Mouse (Mus musculus) liver, embryonic 14.5 days (tissue): ENCODE data around the gene Lyrm4. TPM values are rescaled to one million over a fixed set of nuclear protein-coding genes. Genes with fewer than 3 reads are reported as not detected.

Experiments used
- ATAC-seq: fragments of 200-750 bp; cut with Nextera tagmentation; 2 replicates; pipeline ENCODE4 v1.8.0; 2017; ENCODE audit warnings: moderate number of reproducible peaks, mild to moderate bottlenecking, moderate library complexity; ENCODE audit not compliant: insufficient read depth
- DNase-seq, 3 experiments: peaks; one replicate each; pipeline ENCODE4 v3.0.0-alpha.2; 2012 to 2013; ENCODE audit warnings: low read depth in 3 of 3, low spot score in 3 of 3
- H3K27ac ChIP-seq: fragments of 300-500 bp; sonication (generic); 2 replicates; pipeline ENCODE4 v1.5.1; 2014; ENCODE audit warnings: moderate library complexity, mild to moderate bottlenecking, control low read depth, inconsistent platforms
- H3K27me3 ChIP-seq: fragments of 300-500 bp; sonication (generic); 2 replicates; pipeline ENCODE4 v1.6.1; 2014; ENCODE audit warnings: mild to moderate bottlenecking, low read length, moderate library complexity; ENCODE audit not compliant: control insufficient read depth, insufficient read depth
- H3K36me3 ChIP-seq: fragments of 300-500 bp; sonication (generic); replicated peaks from 2 replicates; pipeline ENCODE4 v1.6.1; 2014; ENCODE audit warnings: low read depth; ENCODE audit not compliant: control insufficient read depth, insufficient read depth
- H3K4me1 ChIP-seq, 2 experiments: fragments of 200-500 bp in 1 of 2; fragments of 300-500 bp in 1 of 2; sonication (generic) in 1 of 2; replicated peaks; 2 replicates each; pipeline ENCODE4 v1.6.1; 2012 to 2014; ENCODE audit warnings: antibody characterized with exemption in 1 of 2, inconsistent platforms in 1 of 2, low read length in 1 of 2; ENCODE audit not compliant: control insufficient read depth in 2 of 2, insufficient read depth in 2 of 2
- H3K4me2 ChIP-seq: fragments of 300-500 bp; sonication (generic); 2 replicates; pipeline ENCODE4 v1.6.1; 2014; ENCODE audit warnings: low read depth, mild to moderate bottlenecking, control low read depth, moderate library complexity
- H3K4me3 ChIP-seq, 2 experiments: fragments of 200-500 bp in 1 of 2; fragments of 300-500 bp in 1 of 2; sonication (generic) in 1 of 2; 2 replicates each; pipeline ENCODE4 v1.5.1; 2012 to 2014; ENCODE audit warnings: low read depth in 2 of 2, low read length in 2 of 2, mild to moderate bottlenecking in 2 of 2, control low read depth in 1 of 2, inconsistent platforms in 1 of 2, moderate library complexity in 1 of 2; ENCODE audit not compliant: insufficient read depth in 1 of 2
- H3K9ac ChIP-seq: fragments of 300-500 bp; sonication (generic); replicated peaks from 2 replicates; pipeline ENCODE4 v1.6.1; 2014; ENCODE audit warnings: mild to moderate bottlenecking, control low read depth, moderate library complexity
- H3K9me3 ChIP-seq: fragments of 300-500 bp; sonication (generic); 2 replicates; pipeline ENCODE4 v1.6.1; 2016; ENCODE audit warnings: low read length, mixed read lengths; ENCODE audit not compliant: control insufficient read depth
- CTCF ChIP-seq: IDR thresholded peaks from 2 replicates; pipeline ENCODE4 v1.5.1; 2016; ENCODE audit warnings: antibody characterized with exemption, low read depth, control low read depth
- EP300 ChIP-seq: IDR thresholded peaks from 2 replicates; pipeline ENCODE4 v1.6.1; 2016; ENCODE audit warnings: antibody characterized with exemption, low read depth
- WGBS: fragments of 180-500 bp; shearing (Covaris S2); extraction: QIAGEN DNeasy Blood & Tissue Kit; methylation state at CpG from one replicate; pipeline ENCODE4 v1.1.7; 2014; ENCODE audit not compliant: insufficient replicate concordance; 5-methylcytosine and 5-hydroxymethylcytosine counted together
- polyA plus RNA-seq, 2 experiments: library from polyadenylated mRNA; depleted of rRNA in 1 of 2; stranded (reverse) in 1 of 2; unstranded in 1 of 2; fragments of >200 nt; fragmentation: Nextera tagmentation in 1 of 2; extraction: Ambion mirVana in 1 of 2; gene quantifications; 2 replicates each; pipeline versions ENCODE4 v1.2.1 to v1.2.3; 2012 to 2014

Lyrm4 gene
- polyA plus RNA-seq, 2 experiments = 6.8 to 28.8 TPM

DNA sequence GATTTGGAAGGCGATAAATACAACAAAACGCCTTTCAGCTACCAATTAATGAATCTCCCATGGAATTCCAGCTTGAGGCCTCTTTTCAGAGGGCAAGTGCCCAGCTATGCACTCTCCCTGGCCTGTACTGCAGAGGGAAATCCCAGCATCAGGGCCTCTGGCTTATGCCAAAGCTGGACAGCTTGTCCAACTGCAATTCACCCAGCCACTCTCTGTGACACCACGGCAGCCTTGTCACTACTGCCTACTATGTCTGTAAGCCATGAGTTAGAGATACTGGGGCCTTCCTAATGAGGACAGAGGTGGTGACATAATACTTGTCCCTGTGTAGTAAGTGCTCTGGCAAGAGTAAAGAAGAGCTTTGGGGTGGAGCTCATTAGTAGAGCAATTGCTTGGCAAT is 128.0 kb downstream of the Lyrm4 start:
- Histone ChIP-seq H3K4me1 (0 out of 4 replicates have a peak, but pooled peaks cover 0 to 4% of the 10 kb centered on the region in 2 experiments), H3K4me2 (no peak overlapping the region), H3K9me3 (no peaks in the 10 kb centered on the region), H3K27ac (no peak overlapping the region), H3K27me3 (no peaks in the 10 kb centered on the region), H3K36me3 (no peaks in the 10 kb centered on the region), H3K9ac (no peak overlapping the region), H3K4me3 (no peak overlapping the region)
- no peak for DNase-seq
- WGBS = 78% methylated on average over 3 of the region's 3 CpGs
- ATAC-seq = no peak
- TF ChIP-seq EP300 (no peak), CTCF (no peak)

DNA sequence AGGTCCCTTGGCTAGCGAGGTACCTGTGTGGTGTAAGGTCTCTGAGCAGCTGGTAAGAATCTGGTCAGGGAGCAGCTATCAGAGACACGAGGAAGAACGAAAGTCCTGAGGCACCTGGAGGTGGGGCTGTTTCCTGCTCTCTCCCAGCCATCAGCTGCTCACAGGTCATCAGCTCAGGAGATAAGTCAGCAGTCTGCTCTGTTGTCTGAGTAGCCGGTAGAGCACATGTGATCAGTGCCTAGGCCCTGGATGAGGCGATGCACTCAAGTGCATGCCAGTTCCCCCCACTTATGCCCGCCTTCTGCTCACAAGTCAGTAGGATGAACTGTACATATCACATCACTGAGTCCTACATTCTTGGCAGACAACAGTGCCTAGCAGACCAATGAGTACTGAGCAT is 134.3 kb downstream of the Lyrm4 start:
- WGBS = 67% methylated on average over 6 of the region's 6 CpGs
- H3K9ac ChIP-seq = no peak overlapping the region
- peaks cover 3% of the 10 kb centered on the region for H3K36me3 ChIP-seq
- H3K27ac ChIP-seq = no peak overlapping the region
- 0 out of 4 replicates have a peak, but pooled peaks cover 0 to under 1% of the 10 kb centered on the region in 2 experiments for H3K4me1 ChIP-seq
- no peaks in the 10 kb centered on the region for H3K9me3 ChIP-seq
- no peak overlapping the region for H3K4me2 ChIP-seq
- TF ChIP-seq EP300 = no peak
- ATAC-seq (no peak), DNase-seq (no peak)
- H3K27me3 ChIP-seq = no peaks in the 10 kb centered on the region
- H3K4me3 ChIP-seq = no peak overlapping the region

DNA sequence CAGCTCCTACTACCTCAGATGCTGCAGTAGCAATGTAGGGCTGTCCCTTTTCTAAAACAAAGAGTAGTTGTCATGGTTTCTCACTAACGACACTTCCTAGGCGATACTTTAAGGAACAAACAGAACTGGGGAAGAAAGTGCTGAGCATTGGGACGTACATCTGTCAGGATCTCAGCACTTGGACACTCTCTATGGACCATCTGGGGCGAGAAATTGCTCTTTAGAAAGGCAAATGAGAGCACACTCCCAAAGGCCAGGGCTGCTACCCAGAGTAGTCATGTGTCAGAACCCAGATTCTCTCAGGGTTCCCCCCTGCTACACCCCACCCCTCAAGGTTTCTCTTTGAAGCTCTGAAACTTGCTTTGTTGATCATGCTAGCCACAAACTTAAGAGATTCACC is 136.9 kb downstream of the Lyrm4 start:
- Histone ChIP-seq H3K9me3 (no peaks in the 10 kb centered on the region), H3K4me1 (no peaks in the 10 kb centered on the region), H3K9ac (no peak overlapping the region), H3K4me2 (no peak overlapping the region), H3K4me3 (no peak overlapping the region), H3K27ac (no peak overlapping the region), H3K27me3 (no peaks in the 10 kb centered on the region), H3K36me3 (peaks cover 3% of the 10 kb centered on the region)
- ATAC-seq (no peak), DNase-seq (no peak)
- 69% methylated on average over 4 of the region's 4 CpGs for WGBS
- TF ChIP-seq CTCF (no peak), EP300 (no peak)

DNA sequence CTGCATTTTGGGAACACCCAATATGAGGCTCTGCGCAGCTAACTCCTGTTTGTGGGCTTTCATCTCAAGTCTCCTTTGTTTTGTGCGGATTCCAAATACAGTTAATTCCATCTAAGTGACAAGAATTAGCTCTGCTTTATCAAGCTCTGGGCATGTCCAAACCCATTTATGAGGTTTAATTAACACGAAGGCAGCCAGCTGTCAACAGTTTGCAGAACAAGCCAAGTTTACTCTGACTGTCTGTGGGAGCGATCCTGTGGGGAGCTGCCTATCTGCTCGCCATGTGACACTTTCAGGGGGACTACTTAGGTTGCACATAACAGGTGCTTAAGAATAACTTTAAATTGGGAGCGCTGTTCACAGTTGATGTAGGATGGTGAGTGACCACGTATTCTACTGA is 140.4 kb downstream of the Lyrm4 start:
- Histone ChIP-seq H3K27ac (no peak overlapping the region), H3K9ac (no peak overlapping the region), H3K4me1 (no peaks in the 10 kb centered on the region), H3K4me3 (no peak overlapping the region), H3K9me3 (no peaks in the 10 kb centered on the region), H3K4me2 (no peak overlapping the region), H3K27me3 (no peaks in the 10 kb centered on the region), H3K36me3 (peaks cover 3% of the 10 kb centered on the region)
- DNase-seq (no peak), ATAC-seq (no peak)
- TF ChIP-seq CTCF (no peak), EP300 (no peak)
- WGBS = 74% methylated on average over 7 of the region's 7 CpGs

DNA sequence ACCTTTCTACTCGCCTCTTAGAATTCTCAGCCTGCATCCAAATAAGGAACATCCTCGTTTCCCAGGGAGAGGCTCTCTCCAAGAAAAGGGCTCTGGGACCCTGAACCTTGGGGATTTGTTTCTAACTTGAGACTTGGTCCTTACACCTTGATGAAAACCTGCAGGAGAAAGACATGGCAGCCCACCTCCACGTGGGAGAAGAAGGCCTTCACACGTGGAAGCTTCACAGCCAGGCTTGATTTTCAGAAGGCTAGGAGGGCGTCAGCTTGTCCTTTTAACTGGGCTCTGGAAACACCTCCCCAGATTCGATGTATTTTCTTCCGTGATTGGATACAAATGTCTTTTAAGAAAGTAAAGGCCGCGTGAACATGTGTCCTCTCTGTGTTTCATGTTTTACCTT is 147.5 kb downstream of the Lyrm4 start:
- 30% methylated on average over 9 of the region's 9 CpGs for WGBS
- H3K9me3 ChIP-seq = no peaks in the 10 kb centered on the region
- no peak overlapping the region for H3K9ac ChIP-seq
- DNase-seq = no peak
- H3K36me3 ChIP-seq = no peaks in the 10 kb centered on the region
- peak overlapping the region; percentile 53 for H3K4me2 ChIP-seq
- no peak for ATAC-seq
- no peaks in the 10 kb centered on the region for H3K4me1 ChIP-seq
- peaks cover 38% of the 10 kb centered on the region for H3K27me3 ChIP-seq
- TF ChIP-seq EP300 (no peak), CTCF (no peak)
- peak overlapping the region in 1 of 2 experiments; percentile 46; a peak in 2 of 4 replicates for H3K4me3 ChIP-seq
- no peak overlapping the region for H3K27ac ChIP-seq
